Mouse (Mus musculus): ENCODE data around the gene Cenpu.

Cenpu gene

GRCm38 (mm10) chr8:46551615-46552440 is at the start of gene Cenpu:
Gene Cenpu (plus strand): TSS chr8:46552028.
- DNase-seq, result peak; percentile 100

- no peak for DNase-seq
These were observed 49.3 kb upstream of the Cenpu start for GRCm38 (mm10) chr8:46502333-46503071.

DNA sequence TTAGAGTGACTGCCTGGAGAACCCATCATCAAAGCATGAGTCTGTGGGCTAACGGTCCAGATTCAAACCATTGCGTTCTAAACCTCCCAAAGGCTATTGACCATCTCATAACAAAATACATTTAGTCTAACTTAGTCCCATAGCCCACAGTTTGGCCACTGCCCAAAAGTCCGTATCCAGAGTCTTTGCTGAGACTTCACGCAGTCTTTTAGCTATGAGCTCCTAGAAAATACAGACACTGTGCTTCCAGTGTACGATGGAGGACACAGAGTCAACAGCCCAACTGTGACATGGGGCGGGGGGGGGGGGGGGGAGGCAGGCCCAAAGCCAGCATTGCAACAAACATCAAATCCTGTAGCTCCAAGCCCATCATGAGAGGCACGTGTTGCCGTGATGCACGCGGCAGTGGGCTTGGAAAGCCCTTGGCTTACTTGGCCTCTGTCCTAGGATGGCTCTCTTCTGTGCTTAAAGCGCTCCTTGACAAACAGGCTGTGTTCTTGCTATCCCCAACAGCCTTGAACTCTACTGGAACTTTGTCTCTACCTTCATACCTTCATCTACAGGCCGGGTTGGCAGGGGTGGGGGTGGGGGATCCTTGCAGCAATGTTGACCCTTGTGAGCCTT is 48.6 kb upstream of the Cenpu start:
- no peak for DNase-seq

GRCm38 (mm10) chr8:46504196-46504595 is 47.6 kb upstream of the Cenpu start:
- DNase-seq, result no peak

GRCm38 (mm10) chr8:46508488-46509395 is 43.1 kb upstream of the Cenpu start:
- DNase-seq, result no peak

GRCm38 (mm10) chr8:46509474-46509873 is 42.4 kb upstream of the Cenpu start:
- no peak for DNase-seq

DNA sequence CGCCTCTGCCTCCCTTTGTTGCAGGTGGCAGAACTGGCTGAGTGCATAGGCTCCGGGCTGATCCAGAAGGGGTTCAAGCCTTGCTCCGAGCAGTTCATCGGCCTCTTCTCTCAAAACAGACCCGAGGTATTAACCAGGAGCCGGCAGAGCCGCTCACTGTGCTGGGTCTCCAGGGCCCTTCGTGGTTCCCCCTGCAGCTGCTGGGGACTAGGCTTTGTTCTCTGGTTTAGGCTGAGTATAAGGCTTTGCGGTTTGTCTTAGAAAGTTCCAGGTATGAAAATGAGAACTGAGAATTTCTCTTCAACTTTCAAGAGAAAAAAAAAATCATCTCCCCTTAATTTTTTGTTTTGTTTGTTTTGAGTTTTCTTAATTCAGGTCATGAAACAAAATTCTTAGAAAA is 40.5 kb upstream of the Cenpu start:
- no peak for DNase-seq

DNA sequence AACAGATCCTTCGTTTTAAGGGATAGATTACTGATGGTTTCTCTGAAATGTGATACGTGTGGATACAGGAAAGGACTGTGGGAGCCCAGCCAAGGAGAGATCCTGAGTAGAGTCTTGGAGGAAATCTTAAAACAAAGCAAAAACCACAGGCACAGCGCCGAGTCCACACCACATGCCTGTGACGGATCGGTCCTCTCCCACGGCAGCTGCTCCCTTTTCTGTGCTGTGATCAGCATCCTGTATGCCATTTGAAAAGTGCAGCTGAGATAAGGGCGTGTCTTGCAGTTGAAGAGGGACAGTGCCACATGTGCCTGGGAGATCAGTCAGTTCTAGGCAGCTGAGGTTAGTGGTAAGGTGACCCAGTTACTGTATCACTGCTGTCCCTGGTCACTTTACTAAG is 39.3 kb upstream of the Cenpu start:
- no peak for DNase-seq

GRCm38 (mm10) chr8:46514027-46514426 is 37.8 kb upstream of the Cenpu start:
- DNase-seq, result no peak

- no peak for DNase-seq
These were observed 31.2 kb upstream of the Cenpu start for GRCm38 (mm10) chr8:46520667-46521066.

DNA sequence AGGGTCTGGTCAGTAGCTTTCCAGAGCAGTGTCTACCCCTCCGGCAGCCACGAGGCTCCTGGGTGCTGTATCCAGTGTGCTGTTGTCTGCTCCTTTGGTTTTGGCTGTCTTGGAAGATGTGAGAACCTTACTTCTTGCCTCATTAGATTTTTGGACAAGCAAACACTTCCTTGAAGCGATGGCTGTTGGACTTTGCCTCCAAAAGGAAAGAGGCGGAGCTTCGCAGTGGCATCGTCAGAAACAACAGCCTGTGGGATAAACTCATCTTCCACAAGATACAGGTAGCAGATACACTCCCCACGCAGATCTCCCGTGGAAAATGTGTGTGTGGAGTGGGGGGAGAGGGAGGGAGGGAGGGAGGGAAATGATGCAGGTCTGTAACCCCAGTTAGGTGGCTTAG is 25.7 kb upstream of the Cenpu start:
- no peak for DNase-seq

- no peak for DNase-seq
These were observed 25.0 kb upstream of the Cenpu start for GRCm38 (mm10) chr8:46526821-46527220.

GRCm38 (mm10) chr8:46529508-46529907 is 22.3 kb upstream of the Cenpu start:
- DNase-seq, result no peak

DNA sequence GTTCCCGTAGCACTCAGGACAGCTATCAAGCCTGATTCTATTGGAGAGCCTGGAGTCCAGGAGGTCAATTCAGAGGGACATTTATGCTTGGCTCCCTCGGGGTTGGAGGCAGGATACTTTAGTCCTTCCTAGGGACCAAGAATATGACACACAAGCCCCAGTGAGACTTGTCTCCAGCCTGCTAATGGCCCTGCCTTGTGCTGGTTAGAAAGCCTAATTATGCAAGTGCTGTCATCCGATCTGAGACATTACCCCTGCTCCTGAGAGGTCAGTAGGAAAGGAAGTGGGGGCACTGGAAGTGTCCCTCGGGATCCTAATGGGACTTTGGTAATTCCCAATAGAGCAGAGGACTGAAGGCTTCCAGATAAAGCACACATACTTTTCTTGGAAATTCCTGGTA is 21.3 kb upstream of the Cenpu start:
- no peak for DNase-seq

DNA sequence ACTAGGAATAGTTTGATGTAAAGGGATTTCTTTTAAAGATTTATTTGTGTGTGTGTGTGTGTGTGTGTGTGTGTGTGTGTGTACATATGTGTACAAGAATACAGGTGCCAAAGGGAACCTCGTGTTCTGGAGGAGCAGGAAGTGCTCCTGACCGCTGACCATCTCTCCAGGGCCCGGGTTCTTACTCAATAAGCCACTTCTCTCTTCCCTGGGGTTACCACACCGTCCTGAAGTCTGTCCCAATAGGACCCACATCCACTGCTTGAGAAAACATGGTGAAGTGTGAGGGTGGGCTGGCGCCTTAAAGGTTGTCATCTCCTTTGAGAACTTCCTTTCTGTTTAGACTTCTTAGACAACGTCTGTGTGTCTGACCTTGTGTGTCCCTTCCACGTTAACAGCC is 17.9 kb upstream of the Cenpu start:
- DNase-seq, result no peak

DNA sequence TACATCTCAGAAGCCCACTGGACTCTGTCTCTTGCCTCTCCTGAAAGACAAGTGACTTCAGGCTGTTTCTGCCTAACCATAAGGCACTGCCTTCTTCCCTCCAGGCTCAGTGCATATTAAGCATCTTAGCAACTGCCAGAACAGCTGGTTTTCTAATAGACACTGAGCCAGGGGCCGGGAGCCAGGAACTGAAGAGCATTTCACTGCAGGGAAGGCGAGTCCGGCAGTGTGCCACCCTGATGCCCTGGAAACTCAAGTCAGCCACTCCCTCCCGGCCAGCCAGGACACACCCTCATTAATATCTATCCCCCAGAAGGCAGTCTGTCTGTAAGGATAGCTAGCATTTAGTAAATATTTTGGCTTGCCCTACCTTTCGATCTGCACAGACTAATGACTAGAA is 12.1 kb upstream of the Cenpu start:
- DNase-seq, result no peak

DNA sequence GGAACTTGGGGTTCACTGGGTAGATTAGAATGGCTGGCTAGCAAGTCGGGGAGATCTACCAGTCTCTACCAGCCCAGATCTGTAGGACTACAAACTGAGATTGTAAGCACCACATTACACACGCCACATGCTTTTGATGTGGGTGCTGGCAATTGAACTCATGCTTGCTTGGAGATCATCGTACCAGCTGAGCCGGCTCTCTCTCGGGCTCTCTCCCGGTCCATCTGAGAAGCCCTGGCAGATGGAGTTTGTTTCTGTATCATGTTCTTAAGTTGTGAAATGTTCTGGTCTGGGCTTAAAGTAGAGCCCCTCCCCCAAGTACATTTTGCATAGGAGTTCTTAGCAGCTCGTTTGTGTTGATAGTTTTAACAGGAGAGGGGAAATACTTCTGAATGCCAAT is 8.6 kb upstream of the Cenpu start:
- DNase-seq, result no peak

DNA sequence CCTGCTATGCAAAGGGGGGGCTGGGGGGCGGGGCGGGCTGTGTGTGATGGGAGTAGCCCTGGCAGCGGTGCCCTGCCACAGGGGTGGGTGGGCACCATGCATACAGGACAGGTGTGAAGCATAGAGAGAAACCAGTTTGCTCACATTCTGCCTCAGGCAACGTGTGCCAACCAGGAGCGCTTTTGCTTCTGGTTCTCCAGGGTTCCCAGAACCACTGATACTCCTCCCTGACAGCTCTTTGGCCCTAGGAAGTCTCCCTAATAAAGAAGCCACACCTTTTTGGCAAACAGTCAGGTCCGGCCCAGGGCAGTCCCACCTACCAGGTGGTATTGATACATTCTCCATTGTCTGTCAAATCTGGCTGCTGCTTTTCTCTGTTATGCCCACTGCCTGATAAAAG is 8.2 kb upstream of the Cenpu start:
- DNase-seq, result no peak

GRCm38 (mm10) chr8:46545854-46546253 is 6.0 kb upstream of the Cenpu start:
- DNase-seq, result no peak

DNA sequence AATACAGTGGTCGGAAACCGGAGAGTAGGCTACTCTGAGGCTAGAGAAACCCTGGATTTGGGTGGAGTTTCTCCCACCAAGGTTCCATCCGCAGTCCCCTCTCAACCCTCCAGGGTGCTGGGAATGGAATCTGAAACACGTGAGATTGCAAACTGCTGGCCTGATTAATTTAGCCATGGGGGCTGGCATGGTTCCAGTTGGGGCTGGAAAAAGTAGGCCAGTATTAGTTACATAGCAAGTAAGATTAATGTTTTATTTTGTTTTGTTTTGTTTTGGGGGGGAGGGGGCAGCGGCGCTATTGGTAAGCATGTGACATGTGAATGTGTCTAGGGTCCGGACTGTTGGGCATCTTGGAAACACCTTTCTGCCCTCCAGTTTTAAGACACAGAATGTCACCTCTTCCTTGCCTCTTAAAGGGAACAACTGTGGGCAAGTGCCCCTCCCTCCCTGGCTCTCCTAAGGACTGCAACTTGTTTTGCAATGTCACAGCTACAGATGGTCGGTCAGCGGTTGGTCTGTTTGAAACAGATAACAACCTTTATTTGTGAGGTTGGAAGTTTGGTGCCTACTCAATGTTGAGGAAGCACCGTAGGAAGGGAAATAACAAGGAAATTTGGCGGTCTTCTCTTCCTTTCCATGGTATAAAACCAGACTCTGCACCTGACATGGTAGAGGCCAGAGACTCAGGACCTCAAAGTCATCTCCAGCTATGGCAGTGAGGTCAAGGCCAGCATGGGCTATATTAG is 5.2 kb upstream of the Cenpu start:
- DNase-seq, result no peak

- DNase-seq, result no peak
These were observed 4.6 kb upstream of the Cenpu start for GRCm38 (mm10) chr8:46547245-46547644.

DNA sequence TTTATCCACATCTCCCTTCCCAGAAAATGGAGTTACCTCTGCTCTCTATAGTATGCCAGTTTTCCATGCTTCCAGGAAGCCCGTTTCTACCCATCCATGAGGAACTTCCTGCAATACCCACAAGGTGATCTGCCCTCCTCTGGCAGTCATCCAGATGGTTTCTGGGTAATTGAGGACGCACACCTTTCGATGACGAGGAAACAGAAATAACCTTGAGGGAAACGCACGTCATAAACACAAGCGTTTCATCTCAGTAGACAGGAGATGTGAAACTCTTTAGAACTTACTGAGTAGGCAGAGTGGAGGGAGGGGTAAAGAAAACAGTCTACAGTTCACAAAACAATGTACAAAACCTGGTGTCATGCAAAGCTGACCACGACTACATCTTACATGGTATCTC is 1.8 kb upstream of the Cenpu start:
- DNase-seq, result no peak

Measured in cerebellum, adult 11-12 months (tissue).